Mouse (Mus musculus) CH12F3 (cell line): ENCODE measurements at regions not wholly inside any gene's neighbourhood (a gene's known extent, or its start where the extent isn't known, plus 50 kb on each side); places are given as distances from the start of the nearest gene placed in this dataset.
"Not testable (repeated sequence)": the region's sequence is repeated elsewhere in the genome, so short reads cannot be mapped to it uniquely, and the experiment has no call there.

ENCODE experiments used
- in situ Hi-C: fragments of 300-500 bp; cut with MboI; formaldehyde crosslinking; loops from 2 replicates; pipeline ENCODE4 v1.14.3; 2020; ENCODE audit warnings: low sequenced_read_pairs

DNA sequence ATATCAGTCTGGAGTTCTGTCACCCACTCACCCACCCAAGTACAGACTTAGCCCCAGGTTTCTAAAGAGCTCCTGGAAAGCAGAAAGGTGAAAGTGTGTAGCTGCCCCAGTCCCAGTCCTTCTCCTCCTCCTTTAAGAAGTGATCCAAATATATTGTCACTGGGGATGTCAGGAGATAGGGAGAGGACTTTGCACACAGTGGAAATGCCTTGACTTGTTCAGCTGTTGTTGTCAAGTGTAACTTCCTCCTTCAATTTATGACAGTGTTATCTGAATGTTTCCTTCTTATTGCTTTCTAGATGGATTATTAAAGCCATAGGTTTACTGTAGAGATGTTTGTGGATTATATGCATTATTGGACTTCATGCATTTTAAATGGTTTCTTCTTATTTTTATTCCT lies 119.0 kb upstream of the Nt5e start:
- in situ Hi-C loops: no loop called here

DNA sequence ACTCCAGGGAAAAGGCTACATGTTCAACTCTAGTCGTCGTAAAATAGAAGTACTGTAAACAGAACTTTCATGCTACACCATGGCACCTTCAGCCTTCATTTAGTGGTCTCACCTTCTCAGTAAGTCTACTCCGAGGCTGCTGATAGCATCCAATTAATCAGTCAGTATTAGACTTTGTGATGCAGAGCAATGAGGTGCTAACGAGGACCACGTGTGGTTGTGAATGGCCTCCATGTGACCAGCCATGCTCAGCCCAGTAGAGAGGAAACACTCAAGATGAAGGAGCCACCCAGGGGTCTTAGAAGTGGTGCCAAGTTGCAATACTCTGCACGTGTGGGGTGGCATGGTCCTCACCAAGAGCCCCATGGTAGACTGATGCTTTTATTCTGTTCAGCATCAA lies 112.2 kb upstream of the Nt5e start:
- in situ Hi-C loops: no loop called here

DNA sequence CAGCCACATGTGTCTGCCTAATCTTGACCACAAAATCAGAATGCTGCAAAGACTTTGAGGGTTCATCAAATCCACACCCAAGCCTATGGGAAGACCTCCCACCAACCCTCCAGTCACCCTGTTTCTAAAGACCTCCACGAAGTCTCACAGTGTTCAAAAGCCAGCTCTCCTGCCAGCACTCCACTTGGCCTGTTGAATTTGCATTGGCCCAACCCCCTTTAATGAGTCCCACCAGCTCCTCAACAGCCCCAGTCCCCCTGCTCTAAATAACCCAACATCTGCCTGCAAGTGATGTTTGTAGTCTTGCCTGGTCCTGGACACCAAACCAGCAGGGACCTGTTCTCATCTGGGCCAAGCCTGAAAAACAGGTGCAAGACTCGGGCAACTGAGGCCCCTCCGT lies 106.6 kb upstream of the Nt5e start:
- in situ Hi-C loops: no loop called here

DNA sequence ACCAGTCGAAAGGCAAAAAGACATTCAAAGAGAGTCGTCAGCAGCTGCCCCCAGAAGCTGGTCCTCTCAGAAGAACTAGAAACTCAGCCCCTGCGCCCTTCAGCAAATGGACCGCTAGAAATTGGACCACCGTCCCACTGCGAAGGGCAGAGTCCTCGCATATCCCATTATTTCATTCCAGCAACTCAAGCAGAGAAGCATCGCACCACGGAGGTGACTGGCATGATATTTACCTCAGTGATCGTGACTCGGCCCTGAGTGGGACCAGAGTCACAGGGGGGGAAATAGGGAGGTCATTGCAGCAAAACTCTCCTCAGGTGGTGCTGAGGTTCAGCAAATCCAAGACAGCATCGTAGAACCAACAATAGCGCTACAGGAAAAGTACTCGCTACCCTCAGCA lies 105.7 kb upstream of the Nt5e start:
- in situ Hi-C loops: no loop called here

DNA sequence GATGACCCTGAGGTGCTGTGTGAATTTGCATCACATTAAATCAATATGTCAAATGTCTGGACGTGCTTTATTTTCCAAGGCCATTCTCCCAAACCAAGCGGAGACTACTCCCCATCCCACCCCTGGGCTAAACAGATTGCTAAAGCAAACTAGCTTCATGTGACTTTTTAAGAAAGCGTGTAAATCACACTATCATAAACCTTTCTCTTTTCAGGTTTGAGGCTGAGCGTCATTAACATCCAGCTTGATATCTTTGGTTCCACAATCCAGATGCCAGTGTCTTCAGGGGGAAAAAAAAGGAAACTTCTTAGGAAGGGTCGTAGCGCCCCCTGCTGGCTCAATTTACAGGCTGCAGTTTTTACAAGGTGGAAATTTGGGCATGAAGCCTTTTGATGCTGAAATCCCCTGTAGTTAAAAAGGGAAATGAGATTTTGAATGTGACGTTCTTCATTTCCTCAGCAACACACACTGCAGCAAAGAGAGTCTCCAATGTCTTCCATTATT lies 105.1 kb upstream of the Nt5e start:
- in situ Hi-C loops: no loop called here

DNA sequence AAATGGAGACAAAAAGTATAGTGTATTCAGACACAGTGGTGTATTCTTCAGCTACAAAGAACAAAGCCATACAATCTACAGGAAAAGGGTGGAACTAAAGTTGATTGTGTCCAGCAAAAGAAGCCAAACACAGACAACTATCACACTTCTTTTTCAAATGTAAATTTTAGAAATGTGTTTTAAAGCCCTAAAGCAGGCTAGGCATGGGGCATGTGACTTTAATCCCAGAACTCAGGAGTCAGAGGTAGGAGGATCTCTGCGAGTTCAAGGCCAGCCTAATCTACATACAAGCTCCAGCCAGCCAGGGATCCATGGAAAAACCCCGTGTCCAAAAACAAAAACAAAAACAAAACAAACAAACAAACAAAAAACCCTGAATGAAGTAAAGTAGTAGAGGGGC lies 89.9 kb upstream of the Nt5e start:
- in situ Hi-C loops: no loop called here

DNA sequence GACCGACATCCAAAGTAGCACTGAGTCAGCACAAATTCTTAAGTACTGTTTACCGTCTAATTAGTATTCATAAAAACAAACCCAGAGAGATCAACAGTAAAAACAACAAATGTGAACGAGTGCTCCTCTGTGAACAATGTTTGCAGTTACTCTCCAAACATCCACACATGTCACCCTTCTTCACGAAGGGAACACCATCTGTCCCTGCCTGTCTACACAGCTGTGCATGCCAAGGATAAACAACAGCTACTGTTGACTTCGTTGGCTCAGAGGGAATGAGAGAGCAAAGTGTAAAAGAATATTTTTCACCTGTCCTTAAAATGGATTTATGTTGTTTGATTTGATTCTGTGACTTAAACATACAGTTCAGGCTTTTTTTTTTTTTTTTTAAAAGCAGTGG lies 88.7 kb upstream of the Nt5e start:
- in situ Hi-C loops: no loop called here

DNA sequence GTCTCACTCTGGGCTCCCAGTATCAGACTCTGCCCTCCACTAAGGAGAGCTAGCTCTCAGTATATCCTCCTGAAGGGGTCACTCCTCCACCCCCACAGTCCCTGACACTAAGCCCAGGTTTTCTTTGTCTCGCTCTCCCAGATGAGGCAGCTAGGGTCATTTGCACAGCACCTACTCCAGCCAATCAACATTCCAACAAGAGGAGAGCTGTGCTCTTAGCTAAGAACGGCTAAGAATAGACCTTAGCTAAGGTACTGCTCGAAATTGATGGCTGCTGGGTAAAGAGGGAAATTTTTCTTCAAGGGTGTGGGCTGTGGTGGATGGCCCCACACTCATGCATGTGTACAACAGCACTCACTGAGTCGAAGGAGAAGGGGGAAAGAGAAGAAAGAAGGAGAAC lies 86.3 kb upstream of the Nt5e start:
- in situ Hi-C loops: loop anchor here (10.0 kb wide), 2 partner anchors 124 to 294 kb away; no protein-coding TSS in a partner anchor

DNA sequence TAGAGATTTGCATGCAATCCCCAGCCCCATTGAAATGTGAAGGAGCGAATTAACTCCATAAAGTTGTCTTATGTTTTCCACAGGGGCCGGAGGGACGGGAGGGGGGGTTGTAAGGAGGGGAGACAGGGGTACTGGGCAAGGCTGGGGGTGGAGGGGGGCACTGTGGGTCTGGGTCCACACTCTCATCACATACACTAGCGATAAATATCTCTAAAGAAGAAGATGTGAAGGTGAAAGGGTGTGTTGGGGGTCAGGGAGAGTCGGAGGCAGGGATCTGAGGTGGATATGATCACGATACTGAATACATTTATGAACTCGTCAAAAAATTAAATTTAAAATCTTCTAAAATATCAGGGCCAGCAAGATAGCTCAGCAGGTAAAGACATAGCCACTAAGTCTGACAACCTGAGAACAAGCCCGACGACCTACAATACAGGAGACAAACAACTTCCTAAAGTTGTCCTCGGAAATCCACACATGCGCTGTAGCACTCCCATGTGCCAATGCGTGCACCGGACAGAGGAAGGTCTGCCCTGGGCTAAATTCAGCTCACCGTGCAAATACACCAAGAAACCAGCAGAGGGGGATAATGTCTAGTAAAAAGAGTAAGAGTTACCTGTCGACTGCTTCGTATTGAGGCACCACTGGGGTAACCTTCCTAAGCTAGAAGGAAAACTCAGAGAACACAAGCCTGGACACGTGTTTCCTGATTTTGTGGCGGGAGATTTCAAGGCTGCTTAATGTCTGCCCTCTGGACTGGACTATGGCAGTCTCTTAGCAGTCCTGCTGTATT lies 85.6 kb upstream of the Nt5e start:
- in situ Hi-C loops: loop anchor here (10.0 kb wide), 2 partner anchors 123 to 293 kb away; no protein-coding TSS in a partner anchor

DNA sequence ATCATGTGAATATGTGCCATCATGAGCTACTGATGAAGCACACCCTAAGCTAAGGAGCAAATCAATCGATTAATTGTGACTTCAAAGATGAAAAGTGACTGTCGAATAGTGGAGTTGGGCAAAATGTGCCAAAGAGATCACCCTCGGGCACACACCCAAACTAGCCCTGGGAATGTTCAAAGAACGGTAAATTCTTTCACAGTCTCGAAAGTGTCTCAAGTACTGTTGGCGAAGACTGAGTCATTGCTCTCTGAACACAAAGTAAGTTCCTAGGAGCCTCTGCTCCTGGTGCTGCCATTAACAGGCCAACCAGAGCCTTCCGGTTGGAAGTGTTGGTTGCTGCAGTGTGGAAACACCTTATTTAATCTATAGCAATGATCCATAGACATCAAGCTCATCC lies 84.5 kb upstream of the Nt5e start:
- in situ Hi-C loops: loop anchor here (10.0 kb wide), 2 partner anchors 122 to 292 kb away; no protein-coding TSS in a partner anchor

DNA sequence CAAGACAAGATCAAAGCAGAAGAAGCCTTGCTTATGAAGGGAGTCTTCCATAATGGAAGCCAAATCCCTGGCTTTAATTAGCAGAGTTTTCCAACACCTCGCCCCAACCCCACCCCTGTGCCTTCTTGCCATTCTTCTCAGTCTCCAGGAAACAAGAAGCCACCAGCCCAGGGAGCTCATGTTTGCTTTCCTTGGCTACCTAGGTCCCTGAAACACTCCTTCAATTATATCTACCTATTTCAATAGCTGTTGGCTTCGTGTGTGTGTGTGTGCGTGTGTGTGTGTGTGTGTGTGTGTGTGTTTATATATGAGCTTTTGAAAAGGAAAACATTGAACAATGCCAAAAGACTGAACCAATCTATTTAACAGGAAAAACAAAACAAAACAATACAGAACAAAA lies 82.5 kb upstream of the Nt5e start:
- in situ Hi-C loops: loop anchor here (10.0 kb wide), 2 partner anchors 120 to 290 kb away; no protein-coding TSS in a partner anchor

DNA sequence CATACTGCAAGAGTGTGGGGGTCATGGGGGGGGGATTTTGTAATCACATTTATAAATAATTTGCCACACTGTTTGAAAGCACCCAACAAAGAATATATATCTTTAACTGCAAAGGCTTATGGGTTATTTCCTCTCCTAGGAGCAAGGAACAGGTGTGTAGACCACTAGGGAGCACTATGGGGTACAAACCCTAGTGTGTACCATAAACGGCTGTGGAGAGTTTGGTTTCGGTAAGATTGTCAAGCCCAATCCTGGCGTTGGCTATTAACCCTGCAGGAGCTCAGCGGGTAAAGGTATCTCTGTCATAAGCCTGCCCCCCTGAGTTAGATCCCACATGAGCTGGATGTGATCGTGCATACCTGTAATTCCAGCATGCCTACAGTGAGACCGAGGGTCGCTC lies 71.0 kb upstream of the Nt5e start:
- in situ Hi-C loops: no loop called here

DNA sequence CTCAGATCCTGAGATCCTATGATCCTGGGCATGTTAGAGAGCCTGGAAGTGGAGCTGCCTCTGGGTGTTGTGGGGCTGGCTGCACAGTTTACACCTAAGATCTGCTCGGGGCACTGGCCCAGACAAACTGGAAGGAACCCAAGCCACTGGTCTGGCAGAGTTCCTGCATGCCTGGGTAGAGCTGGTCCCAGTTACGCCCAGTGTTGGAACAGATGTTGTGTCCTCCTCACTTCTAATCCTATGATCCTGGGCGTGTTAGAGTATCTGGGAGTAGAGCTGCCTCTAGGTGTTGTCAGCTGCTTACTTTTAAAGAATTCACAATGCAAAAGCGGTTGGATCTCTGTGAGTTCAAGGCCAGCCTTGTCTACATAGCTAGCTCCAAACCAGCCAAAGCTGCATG lies 67.4 kb upstream of the Nt5e start:
- in situ Hi-C loops: no loop called here

DNA sequence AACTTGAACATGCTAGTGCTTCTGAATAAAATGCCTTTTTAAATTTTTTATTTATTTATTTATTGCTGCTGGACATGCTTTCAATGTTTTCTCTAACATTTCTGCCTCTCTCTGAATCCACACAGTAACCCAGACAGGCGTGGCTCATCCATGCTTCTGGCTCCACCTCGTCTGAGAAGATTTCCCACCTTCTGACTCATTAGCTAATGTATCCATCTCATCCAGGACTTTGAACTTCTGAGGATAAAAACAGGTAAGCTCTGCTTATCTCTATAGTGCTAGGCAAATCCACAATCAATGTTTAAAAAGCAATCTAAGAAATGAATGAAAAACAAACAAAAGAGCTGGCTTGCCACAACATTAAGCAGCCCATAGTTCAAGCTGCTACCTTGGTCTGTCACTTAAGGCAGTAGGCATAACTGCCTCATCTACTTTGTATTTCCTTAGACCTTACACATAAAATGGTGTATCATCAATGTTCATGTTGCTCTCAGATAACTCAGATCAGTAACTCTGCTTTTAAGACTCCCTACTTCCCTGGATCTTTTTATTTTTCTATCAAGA lies 66.8 kb upstream of the Nt5e start:
- in situ Hi-C loops: no loop called here

DNA sequence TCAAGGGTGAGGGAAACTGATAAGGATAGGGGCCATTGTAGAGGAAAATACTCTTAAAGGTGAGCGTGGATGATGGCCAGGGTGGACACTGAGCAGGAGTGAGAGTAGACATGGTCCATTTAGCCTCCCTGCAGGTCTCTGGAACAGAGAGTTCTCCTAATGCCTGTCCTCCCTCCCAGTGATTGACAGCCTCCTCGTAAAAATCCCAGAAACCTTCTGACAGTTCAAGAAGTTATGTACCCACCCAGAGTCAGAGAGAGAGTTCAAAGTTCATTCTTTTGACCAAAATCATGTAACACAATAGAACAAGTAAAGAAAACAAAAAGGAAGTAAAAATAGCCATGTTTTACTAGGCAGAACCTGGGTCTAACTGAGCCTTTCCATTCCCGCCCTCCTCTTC lies 64.5 kb upstream of the Nt5e start:
- in situ Hi-C loops: no loop called here

DNA sequence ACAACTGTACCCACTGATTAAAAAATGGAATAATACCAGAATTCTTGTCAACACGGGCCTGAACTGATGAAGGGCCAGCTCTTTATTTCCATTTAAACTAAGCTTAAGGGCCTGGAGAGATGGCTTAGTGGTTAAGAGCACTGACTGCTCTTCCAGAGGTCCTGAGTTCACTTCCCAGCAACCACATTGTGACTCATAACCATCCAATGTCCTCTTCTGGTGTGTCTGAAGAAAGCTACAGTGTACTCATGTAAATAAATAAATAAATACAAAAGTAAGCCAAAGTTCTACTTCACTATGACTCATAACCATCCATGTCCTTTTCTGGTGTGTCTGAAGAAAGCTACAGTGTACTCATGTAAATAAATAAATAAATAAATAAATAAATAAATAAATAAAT lies 60.7 kb upstream of the Nt5e start:
- in situ Hi-C loops: not testable (repeated sequence)

DNA sequence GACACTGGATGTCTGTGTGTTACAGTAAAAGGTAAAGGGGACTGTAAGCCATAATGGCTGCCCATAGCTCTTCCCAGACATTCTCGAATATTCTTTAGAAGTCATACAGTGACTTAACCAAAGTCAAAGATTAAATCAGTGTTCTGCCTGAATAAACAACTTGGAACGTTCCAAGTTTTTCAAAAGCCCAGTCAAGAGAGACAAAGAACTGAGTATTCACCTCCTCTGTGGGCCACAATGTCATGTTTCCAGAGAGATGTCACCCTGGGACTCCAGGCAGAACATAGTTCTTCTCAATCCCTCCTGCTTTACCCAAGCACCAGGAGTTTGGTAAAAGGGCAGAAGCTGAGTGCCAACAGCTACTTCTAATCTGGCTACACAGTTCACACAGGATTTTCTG lies 58.2 kb upstream of the Nt5e start:
- in situ Hi-C loops: no loop called here

DNA sequence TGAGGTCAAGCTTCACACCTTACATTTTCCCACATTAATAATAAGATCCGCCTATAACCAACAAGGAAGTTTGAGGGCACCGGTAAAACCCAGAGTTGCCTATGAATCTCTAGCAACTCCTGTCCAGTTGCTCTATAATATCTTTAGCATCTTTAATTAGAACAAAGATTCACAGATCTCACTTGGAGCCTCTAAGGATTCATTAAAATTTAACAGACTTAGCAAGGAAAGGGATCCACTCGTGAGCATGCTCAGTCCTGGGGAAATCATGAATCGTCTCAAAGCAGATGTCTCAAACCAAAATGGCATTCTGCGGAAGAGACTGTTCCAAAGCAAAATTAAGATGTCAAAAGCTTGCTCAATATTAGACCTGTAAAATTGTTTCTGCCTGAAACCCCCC lies 57.8 kb upstream of the Nt5e start:
- in situ Hi-C loops: no loop called here

DNA sequence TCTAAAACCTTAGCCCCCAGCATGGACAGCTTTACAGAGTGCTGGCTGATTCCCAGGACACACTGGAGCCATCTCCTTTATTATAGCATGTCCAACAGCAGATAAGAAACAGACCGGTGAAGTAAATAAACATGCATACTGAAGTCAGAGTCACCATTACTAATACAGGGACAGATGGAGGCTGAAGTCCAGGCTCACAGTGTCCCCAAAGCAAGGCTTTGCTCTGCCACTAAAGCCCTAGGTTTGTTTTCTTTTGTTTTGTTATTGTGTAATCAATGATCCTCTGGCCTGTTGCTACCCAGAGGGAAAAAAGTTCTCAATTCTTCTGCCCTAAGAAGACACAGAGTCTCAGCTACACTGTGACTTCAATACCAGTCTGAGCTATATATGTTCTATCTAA lies 56.2 kb upstream of the Nt5e start:
- in situ Hi-C loops: no loop called here

DNA sequence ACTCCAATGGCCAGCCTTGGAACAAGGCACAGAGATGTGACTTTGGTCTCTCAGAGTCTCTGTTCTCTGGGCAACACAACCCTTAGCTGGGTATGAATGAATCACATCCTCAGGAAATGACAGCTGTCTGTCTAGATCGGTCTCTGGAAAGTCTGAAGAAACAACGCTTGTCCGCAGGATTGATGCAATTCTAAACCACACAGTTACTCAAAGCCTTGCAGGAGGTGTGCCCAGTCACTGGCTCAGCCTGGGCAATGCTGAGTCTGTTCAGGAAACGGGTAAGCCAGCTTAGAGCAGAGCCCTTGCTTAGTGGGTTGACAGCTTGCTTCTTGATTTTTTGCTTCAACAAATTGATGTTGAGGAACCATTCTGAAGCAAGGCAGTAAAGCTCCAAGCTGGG lies 53.7 kb upstream of the Nt5e start:
- in situ Hi-C loops: no loop called here

DNA sequence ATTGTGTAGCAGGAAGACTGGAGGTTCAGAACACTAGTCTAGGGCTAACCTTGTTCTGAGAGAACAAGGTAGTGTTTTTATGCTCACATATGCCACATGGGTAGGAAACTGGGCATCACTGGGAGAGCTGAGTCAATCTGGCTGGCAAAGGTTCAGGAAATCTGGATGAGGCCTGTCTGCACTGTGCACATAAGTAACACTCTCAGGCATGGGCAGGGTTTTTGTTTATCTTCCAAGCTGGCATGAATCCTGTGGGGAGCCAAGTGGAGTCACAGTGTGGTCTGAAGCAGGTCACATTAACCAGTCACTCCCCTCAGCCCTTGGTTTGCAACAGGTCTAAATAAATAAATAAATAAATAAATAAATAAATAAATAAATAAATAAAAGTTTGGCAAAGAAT lies 53.0 kb upstream of the Nt5e start:
- in situ Hi-C loops: no loop called here

DNA sequence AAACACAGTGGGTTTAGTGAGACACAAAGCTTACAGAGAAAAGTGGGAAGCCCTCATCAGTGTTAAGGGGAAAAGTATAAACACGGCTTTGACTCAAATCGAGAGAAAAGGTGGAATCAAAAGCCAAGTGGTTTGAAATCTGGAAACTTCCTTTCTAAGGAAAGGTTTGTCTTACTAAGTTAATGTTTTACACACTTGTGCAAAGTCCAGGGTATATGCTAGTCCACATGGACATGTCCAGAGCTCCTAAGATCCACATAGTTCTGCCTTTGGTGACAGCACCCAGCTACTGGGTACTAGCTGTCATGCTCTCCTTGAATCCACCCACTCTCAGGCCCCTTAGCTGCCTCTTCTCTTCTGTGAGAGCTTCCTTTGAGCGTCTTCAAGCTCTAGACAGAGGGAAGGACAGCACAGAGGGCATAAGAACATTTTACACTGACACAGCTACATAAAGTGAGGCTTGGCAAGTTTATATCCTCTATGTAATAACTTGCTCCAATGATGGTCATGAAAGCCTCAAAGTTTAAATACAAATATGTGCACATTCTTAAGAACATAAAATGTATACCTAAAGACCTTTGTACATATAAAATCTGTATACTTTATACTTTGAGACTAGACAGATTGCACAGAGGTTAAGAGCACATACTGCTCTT lies 52.2 kb upstream of the Nt5e start:
- in situ Hi-C loops: no loop called here
